Mouse (Mus musculus) cerebellum, postnatal 4 days (tissue): ENCODE data around the gene Plagl2.

Source experiments
- DNase-seq, 2 experiments: peaks; one replicate each; pipeline ENCODE4 v3.0.0; 2022; ENCODE audit warnings: low spot score in 2 of 2, mixed read lengths in 1 of 2

The Plagl2 gene

GRCm38 (mm10) chr2:153191242-153191641 is 50.0 kb downstream of the Plagl2 start:
- no peak for DNase-seq

GRCm38 (mm10) chr2:153187848-153188247 is 53.4 kb downstream of the Plagl2 start:
- no peak for DNase-seq

GRCm38 (mm10) chr2:153186176-153186591 is 55.0 kb downstream of the Plagl2 start:
- no peak for DNase-seq

GRCm38 (mm10) chr2:153179961-153180360 is 61.3 kb downstream of the Plagl2 start:
- no peak for DNase-seq

- no peak for DNase-seq
Measured at GRCm38 (mm10) chr2:153179126-153179860, 61.9 kb downstream of the Plagl2 start.
